Mouse (Mus musculus): ENCODE measurements around the gene Olfr629.
"Not testable (repeated sequence)": the region's sequence is repeated elsewhere in the genome, so short reads cannot be mapped to it uniquely, and the experiment has no call there.

The Olfr629 gene

GRCm38 (mm10) chr7:103744843-103745242 lies at the start of gene Olfr629:
Gene Olfr629, minus strand, starts transcription at chr7:103744943.
- in situ Hi-C loops (cut with MboI), result no loop called here

DNA sequence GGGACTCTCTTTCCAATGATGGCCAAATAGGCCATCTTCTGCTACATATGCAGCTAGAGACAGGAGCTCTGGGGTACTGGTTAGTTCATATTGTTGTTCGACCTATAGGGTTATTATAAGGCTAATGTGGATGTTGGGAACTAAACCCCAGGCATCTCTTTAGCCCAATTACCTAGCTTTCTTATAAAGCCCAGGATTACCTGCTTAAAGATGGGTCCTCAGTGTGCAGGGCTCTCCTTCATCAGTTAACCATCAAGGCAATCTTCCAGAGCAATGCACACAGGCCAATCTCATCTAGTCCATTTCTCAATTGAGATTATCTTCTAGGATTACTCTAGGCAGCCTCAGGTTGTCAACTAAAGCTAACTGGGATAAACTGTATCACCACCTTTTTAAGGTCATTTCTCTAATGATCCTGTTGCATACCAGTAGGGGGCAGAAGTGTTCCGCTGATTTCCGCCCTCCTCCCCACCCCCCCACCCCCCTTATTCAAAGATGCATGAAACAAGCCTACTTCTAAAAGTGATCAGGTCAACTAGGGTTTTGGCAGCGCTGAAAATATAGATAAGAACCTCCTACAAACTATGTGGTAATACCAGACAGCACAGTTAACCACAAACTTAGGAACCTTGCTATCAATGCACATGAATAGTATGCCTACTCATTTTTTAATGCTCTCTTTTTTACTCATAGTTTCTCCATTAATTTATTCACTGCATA lies 48.1 kb upstream of the Olfr629 start:
- in situ Hi-C loops (cut with MboI), result no loop called here

GRCm38 (mm10) chr7:103791721-103792120 lies 47.0 kb upstream of the Olfr629 start, which contains the start of gene Olfr67:
Gene Olfr67, minus strand, starts transcription at chr7:103791821.
- in situ Hi-C loops (cut with MboI), result no loop called here

GRCm38 (mm10) chr7:103779598-103779997 lies 34.9 kb upstream of the Olfr629 start, which contains the start of gene Olfr68:
Gene Olfr68, minus strand, starts transcription at chr7:103779698.
- in situ Hi-C loops (cut with MboI), result no loop called here

- in situ Hi-C loops (cut with MboI), result not testable (repeated sequence)
Observed at GRCm38 (mm10) chr7:103777652-103778051, 32.9 kb upstream of the Olfr629 start.

GRCm38 (mm10) chr7:103771494-103771893 lies 26.8 kb upstream of the Olfr629 start, which contains the start of gene Olfr69:
Gene Olfr69, minus strand, starts transcription at chr7:103771594.
- in situ Hi-C loops (cut with MboI), result no loop called here

- in situ Hi-C loops (cut with MboI), result not testable (repeated sequence)
Observed at GRCm38 (mm10) chr7:103767687-103768086, 22.9 kb upstream of the Olfr629 start.

GRCm38 (mm10) chr7:103762212-103762611 lies 17.5 kb upstream of the Olfr629 start:
- in situ Hi-C loops (cut with MboI), result not testable (repeated sequence)

- in situ Hi-C loops (cut with MboI), result no loop called here
Observed at GRCm38 (mm10) chr7:103757233-103757632, 12.5 kb upstream of the Olfr629 start, which contains the start of gene Olfr630. Gene Olfr630, minus strand, starts transcription at chr7:103757333.

DNA sequence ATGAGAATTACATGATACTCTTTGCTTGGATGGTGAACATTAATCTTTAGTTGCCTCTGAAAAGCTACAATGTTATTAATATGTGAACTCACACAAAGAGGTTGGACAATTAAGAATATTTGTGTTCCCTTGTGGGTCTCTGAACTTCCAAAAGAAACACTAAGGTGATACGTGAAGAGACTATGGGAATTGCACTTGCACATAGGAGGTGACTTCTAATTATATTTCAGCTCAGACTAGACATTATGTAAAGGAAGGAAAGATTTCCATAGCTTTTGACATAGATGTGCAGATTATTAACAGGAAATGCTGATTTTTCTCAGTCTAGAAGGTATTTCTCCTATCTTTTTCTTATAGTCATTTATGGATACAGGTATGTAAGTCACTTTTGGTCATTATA lies 14.7 kb downstream of the Olfr629 start, which contains the start of gene Olfr628:
TSS of gene Olfr628 (plus strand) at position 301 of the 400 bp plus-strand sequence.
- in situ Hi-C loops (cut with MboI), result no loop called here

DNA sequence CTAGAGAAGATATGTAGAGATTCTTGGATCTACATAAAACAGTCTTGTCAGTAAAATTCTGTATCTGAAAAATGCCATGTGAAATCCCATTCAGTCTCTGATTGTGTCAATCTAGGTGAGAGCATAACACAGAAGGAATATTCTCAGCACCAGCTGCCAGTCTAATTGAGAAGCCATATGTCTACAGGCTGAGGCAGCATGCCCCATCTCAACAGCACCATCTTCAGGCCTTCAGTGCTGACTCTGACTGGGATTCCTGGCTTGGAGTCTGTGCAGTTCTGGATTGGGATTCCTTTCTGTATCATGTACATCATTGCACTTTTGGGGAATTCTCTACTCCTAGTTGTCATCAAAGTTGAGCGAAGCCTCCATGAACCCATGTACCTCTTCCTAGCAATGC lies 28.3 kb downstream of the Olfr629 start:
- in situ Hi-C loops (cut with MboI), result not testable (repeated sequence)

- in situ Hi-C loops (cut with MboI), result no loop called here
Observed at GRCm38 (mm10) chr7:103714371-103714770, 30.4 kb downstream of the Olfr629 start, which contains the start of gene Olfr243. Gene Olfr243, plus strand, starts transcription at chr7:103714671.

DNA sequence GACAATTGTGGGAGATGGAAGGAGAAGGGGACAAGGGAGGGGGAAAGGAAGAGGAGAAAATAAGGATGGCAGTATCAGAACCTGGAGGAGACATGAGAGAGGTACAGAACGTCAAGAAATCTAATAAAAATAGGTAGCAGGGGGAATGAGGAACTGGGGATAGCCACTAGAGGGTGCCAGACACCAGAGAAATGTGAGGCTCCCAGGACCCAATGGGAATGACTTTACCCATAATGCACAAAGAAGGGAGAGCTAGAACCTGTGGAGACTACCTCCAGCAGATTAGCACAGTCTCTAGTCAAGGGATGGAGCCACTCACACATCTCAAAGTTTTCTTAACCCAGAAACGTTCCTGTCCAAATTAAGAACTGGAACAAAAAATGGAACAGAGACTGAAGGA lies 32.7 kb downstream of the Olfr629 start:
- in situ Hi-C loops (cut with MboI), result no loop called here

- in situ Hi-C loops (cut with MboI), result no loop called here
Observed at GRCm38 (mm10) chr7:103699469-103699868, 45.3 kb downstream of the Olfr629 start.
